Mouse (Mus musculus) heart, postnatal 10 days (tissue): ENCODE measurements around the gene Ppp1r9b. TPM values are rescaled to one million over a fixed set of nuclear protein-coding genes. Genes with fewer than 3 reads are reported as not detected.
"Not testable (repeated sequence)": the region's sequence is repeated elsewhere in the genome, so short reads cannot be mapped to it uniquely, and the experiment has no call there.

Experiments
- DNase-seq, 2 experiments: peaks; one replicate each; pipeline ENCODE4 v3.0.0; 2021
- intact Hi-C: fragments of 180-260 bp; cut with DNase I; formaldehyde crosslinking; loops from one replicate; pipeline ENCODE4 v1.15.1; 2025
- total RNA-seq, 2 experiments: library from RNA; stranded (reverse); gene quantifications; 2 replicates each; pipeline ENCODE4 v1.2.3; 2021

Ppp1r9b gene
- total RNA-seq, 2 experiments from 2014 or later, result 51.3 to 58.5 TPM

DNA sequence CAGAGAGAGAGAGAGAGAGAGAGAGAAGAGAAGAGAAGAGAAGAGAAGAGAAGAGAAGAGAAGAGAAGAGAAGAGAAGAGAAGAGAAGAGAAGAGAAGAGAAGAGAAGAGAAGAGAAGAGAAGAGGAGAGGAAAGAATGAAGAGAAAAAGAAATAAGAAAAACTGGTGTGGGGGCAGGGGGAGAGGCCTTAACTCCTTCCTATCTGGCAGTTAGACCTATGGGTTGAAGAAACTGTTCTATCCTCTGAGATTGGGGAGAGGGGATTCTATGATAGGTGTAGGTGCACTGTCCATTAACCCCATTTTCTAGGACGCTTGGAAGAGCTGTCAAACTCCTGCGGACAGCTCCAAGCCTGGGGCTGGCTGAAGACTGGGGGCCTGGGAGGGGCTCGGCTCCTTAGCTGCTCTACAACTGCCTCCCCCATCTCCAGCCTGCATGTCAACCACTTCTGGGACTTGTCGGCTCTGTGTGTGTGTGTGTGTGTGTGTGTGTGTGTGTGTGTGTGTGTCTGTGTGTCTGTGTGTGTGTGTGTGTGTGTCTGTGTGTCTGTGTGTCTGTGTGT is 20.1 kb downstream of the Ppp1r9b start:
- intact Hi-C loops, DNase-seq: not testable (repeated sequence)

DNA sequence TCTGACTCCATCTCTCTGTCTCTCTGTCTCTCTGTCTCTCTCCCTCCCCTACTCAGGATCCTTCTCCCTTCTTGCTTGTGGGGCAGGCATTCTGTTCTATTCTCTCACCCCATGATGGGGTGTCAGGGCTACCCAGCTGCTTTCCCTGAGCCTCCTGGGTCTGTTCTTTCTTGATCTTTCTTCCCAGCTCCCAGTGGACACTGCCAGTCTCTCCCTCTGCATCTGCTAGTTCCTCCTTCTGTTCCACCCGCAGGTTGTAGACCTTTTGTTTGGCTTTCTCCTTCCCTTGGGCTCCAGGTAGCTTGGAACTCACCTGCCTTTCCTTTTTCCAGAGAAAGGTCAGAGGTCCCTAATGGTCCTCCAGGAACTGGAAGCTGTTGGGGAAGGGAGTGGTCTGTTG is 20.6 kb downstream of the Ppp1r9b start:
- DNase-seq, result no peak
- intact Hi-C loops, result no loop called here

DNA sequence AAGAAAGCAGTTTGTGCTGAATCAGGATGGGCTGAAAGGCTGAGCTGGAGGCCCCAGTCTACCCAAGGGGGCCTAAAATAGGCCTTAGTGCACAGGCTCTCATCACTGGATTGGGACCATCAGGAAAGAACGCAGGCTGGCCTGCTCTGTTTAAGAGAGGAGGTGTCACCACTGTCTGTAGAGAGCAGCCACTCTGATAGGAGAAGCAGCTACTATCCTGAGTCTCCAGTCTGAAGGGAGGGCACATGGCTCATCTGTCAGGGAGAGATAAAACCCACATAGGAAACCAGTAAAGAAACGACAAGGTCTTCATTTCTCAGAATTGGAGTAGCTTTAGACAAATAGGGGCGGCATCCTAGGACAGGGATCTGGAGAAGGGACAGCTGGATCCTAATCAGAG is 21.2 kb downstream of the Ppp1r9b start:
- intact Hi-C loops, result no loop called here
- no peak for DNase-seq

DNA sequence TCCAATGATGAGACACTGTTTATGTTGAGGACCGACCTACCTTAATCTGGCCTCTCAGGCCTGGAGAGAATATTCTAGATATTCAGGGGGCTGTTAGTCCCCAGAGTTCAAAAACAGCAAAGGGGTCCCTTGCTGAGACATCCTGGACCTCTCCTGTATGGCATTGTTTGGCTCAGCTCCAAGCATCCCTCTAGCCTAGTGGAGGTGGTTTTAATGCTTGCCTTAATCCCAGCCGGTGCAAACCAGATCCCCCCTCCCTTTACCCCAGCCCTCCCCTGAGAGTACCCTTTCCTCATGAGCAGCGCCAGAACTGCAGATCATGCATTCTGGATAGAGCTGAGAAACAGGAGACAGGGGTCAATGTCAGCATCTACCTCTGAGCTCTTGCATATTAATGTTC is 21.7 kb downstream of the Ppp1r9b start:
- intact Hi-C loops, result no loop called here
- no peak for DNase-seq

DNA sequence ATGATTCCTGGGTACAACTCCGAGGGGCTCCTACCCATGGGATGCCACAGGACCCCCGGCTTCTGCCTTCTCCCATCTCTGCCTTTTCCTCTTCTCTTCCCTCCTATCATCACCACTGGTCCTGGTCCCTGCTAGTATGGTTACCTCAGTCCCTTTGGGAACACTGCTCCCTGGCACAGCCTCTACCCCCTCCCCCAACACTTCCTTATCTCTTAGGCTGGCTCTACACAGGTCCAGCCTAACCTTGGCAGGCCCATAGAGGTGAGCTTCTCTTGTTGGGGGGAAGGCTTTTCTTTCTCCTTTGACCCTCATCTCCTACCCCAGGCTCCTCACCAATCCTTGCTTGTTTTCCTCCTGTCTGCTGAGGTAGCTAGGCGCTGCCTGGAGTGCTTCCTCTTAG is 24.6 kb downstream of the Ppp1r9b start:
- intact Hi-C loops, result no loop called here
- peak; percentile 57 for DNase-seq

DNA sequence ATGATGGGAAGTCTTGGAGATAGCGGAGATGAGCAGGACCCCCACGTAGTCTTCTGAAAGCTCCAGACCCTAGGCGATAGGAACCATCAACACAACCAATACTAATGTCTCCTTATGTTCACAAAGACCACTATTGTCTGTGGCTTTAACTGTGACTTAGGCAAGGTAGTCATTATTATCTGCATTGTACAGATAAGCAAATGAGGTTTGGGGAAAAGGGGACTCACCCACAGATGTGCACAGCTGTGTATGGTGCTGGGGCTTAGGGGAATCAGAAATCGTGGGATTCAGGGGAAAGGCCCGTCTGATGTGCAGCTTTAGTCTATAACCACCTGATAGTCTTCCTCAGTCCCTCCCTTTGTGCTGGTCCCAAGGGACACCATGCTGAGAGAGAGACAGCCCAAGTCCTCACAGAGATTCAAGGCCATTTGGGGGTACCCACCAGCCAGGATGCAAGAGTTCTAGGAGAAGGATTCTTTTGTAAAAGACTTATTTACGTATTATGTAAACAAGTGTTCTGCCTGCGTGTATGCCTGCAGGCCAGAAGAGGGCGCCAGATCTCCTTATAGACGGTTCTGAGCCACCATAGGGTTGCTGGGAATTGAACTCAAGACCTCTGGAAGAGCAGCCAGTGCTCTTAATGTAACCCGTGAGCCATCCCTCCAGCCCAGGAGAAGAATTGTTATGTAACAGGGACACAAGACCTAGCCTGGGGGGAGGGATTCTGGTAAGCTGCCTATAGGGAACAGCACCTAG is 31.6 kb downstream of the Ppp1r9b start:
- DNase-seq, result no peak
- intact Hi-C loops, result no loop called here

DNA sequence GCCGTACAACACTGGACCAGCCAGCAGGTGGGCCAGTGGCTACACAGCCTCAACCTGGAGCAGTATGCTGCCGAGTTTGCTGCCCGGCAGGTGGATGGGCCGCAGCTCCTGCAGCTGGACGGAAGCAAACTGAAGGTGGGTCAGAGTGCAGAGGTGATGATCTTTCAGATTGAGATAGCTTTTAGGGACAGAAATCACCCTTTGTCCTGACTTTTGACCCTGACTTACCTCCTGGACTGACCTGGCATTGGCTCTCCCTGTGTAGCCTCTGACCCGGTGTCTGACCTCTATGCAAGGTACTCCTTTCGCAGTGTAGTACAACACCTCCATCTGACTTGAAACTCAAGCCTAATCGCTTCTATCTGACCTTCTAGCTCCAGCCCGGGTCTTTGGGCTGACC is 32.6 kb downstream of the Ppp1r9b start:
- DNase-seq, result no peak
- intact Hi-C loops, result no loop called here

DNA sequence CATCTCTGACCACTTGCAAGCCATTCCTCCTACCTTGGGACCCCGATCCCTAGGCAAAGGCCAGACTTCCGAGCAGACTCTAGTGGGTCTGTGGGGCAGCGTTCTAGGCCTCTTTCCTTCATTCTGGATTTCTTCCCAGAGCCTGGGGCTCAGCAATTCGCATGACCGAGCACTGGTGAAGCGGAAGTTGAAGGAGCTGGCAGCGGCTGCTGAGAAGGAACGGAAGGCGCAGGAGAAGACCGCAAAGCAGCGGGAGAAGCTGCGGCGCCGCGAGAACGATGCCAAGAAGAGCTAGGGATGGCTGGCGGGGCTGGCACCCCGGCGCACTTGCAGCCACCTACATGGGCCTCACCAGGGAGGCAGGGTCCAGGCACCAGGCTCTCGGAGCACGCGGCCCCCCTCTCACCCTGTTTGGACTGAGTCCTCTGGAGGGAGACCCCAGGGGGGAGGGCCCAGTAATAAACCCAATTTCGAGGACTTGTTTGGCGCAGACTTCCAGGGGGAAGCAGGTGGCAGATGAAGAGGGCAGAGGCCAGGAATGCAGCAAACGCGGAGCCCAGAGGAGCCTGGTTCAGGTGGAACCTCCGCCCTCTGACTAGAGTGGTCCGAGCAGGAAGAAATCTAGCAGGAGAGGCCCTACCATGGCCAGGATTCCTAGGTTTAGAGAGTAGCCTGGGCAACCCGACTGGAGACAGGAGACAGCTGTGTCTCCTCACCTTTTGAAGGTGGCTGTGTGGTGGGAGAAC is 33.8 kb downstream of the Ppp1r9b start:
- intact Hi-C loops, result no loop called here
- DNase-seq, result no peak

DNA sequence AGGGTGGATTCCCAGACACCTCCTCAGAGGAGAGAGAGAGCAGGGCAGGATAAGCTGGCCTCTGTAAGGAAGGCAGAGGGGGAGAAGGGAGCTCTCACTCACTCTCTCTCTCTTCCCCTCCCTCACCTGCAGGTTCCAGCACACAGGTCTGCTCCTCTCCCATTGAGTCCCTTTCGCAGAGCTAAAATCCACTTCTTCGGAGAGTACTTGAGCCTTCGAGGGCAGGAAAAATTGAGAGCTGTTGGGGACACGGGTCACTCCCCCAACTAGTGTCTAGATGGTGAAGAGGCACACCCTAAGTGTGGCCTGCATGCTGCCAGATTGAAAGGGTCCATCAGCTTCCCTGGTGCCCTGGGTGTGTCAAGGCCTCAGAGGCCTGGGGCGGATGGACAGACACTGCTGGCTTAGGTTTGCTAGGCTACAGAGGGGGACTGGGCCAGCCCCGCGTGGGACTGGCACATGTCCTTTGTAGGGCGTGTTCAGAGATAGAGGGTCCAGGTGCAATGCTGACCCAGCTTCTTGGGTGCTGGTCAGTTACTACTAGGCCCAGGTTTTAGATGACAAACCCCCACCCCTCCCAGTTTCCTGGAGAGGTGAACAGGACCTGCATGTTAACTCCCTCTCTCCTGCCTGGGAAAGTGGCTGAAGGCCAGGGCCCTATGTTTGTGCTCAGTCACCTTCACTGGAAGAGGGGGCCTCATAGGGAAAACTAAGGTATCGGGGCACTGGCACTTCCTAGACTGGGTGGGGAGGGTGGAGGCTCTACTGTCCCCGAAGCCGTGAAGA is 34.6 kb downstream of the Ppp1r9b start:
- DNase-seq, result no peak
- intact Hi-C loops, result no loop called here

DNA sequence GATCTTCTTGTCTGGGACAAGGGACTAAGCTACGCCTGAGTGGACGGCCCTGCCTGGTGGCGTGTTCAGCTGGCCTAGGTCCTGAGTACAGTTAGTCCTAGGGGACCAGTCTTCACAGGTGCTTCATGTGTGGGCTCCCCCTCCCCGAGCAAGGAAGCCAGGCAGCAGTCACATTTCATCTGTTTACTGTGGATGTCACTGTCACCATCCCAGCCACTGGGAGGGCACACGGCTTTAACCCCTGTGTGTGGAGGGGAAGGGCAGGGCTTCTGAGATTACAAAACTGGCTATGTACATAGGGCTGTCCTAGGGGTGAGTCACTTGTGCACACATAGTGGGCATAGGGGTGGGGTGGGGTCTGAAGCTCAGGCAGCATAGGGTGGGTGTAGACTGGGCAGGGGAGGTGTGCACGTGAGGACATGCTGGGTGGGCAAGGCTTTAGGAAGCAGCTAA is 35.3 kb downstream of the Ppp1r9b start:
- intact Hi-C loops, result no loop called here

DNA sequence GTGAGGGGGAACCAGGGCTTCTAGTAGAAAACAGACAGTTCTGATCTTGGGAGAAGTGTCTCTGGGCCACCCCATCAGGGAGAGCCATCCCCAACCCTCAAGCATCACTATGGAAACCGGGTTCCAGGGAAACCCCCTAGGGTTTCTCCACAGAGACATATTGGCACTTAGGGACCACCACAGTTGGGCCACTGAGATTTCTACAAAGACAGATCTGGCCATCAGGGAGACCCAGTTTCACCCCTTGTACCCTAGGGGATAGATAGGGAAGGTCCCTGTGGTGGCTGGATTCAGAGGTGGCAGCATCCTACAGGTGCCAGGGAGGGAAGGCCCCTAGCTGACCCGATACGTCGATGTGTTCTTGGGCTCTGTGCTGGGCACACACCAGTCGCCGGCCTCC is 36.0 kb downstream of the Ppp1r9b start:
- no peak for DNase-seq
- intact Hi-C loops, result no loop called here

More for the DNA sequence above, 35.3 kb downstream of the Ppp1r9b start:
- DNase-seq, result no peak

DNA sequence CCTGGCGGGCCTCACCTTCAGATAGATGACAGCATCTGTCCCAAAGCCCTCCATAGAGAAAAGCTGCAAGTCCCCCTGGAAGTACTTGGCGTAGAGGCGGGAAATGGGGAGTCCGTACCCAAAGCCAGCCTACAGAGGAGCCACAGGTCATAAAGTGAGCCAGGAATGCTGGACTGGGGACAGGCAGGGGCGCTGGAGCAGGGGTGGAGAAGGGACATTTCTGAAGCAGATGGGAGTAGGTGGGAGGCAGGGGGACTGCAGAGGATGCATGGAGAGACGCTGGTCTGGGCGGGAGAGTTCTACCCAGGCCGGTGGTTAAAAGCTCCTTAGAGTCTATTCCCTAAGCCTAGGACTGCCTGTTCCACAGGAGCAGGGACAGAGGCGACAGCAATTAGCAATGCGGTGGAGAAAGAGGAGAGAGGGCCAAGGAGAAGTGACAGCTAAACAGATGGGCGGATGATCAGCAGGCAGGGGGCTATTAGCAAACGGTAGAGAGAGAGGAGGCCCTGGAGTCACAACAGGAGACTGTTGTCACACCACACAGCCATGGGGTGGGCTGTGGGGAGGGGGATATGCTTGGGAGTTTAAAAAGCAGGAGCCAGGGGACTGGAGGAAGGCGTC is 37.1 kb downstream of the Ppp1r9b start:
- intact Hi-C loops, result no loop called here
- DNase-seq, result no peak

DNA sequence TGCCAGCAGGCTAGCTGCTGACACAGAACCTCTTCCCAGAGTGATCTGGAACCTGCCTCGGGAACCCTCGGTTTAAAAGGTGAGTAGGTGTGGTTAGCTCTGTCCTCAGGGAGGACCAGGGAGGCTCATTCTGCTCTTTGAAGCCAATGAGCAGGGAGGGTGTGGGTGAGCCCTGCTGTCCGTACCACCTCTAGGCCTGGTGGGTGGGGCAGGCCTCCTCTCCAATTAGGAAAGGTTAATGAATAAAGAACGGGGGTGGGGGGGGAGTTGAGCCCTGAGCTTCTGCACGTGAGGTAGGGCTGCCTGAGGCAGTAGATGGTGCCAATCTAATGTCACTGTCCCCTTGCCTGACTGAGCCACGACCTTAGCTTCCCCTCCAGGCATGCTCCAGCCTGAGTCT is 42.1 kb downstream of the Ppp1r9b start:
- no peak for DNase-seq
- intact Hi-C loops, result no loop called here

DNA sequence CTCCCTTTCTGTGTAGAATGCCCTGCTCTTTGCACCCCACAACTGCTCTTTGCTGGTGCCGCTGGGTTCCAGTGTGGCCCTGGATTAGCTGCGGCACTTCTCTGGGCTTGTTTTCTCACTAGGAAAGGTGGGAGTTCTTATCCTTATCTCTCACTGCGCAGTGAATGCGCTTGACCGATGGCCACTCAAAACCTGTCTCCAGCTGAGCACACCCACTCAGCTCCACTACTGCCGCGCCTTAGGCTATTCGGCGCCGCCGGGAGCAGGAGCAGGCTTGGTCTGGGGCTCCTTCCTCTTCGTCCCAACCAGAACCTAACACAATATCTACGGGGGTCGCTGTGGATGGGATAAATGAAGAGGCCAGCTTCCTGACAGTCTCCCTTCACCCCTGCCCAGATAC is 42.8 kb downstream of the Ppp1r9b start:
- DNase-seq, result no peak
- intact Hi-C loops, result no loop called here

DNA sequence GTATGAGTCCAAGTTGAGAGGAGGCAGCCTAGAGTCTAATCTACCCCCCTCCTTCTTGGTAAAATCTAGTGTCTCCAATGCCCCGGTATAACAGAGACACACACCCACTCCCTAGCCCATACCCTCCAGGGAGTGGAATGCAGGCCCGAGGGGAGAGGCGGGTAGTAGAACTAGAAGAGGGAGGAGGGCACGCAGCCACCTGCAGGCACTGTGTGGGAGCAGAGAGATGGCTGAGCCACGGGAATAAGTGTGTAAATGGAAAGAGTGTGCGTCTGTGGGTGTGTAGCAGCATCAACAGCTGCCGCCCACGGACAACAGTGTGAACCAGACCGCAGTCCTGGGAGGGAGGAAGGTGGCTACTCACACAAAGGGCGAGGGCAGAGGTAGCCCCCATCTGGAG is 44.1 kb downstream of the Ppp1r9b start:
- intact Hi-C loops, result no loop called here
- DNase-seq, result no peak

DNA sequence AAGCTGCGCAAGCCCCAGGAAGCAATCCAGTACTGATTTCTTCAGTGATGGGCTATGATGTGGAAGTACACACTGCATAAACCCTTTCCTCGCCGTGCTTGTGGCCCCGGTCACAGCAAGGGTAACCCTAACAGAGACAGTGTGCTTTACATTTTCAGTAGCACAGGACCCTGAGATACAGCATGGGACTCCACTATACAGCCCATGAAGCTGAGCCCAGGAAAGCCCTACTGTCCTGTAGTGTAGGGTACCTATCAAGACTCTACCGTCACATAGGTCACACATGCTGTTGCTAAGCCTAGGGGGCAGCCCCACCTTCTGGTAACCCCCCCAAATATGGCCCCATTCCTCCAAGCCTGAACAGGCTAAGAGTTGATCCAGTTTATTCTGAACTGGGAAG is 45.7 kb downstream of the Ppp1r9b start:
- intact Hi-C loops, result no loop called here

DNA sequence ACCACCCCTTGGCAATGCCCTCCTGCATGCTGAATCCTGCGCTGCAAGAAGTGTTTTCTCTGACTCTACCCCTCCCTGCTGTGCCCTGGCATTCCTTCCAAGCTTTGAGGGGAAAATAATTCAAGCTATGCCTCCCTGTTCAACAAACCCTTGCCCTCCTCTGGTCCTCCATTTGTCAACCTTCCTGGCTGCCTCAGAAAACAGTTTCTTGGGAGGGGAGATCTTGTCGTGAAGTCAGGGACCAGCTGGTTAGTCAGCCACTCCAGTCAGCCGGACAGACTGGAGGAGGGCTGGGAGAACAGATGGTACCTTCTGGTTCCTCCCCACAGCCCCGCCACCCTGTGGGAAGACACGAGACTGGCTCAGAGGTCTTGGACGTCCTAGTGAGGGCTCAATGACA is 46.5 kb downstream of the Ppp1r9b start:
- no peak for DNase-seq
- intact Hi-C loops, result no loop called here

More for the DNA sequence above, 45.7 kb downstream of the Ppp1r9b start:
- DNase-seq, result no peak

DNA sequence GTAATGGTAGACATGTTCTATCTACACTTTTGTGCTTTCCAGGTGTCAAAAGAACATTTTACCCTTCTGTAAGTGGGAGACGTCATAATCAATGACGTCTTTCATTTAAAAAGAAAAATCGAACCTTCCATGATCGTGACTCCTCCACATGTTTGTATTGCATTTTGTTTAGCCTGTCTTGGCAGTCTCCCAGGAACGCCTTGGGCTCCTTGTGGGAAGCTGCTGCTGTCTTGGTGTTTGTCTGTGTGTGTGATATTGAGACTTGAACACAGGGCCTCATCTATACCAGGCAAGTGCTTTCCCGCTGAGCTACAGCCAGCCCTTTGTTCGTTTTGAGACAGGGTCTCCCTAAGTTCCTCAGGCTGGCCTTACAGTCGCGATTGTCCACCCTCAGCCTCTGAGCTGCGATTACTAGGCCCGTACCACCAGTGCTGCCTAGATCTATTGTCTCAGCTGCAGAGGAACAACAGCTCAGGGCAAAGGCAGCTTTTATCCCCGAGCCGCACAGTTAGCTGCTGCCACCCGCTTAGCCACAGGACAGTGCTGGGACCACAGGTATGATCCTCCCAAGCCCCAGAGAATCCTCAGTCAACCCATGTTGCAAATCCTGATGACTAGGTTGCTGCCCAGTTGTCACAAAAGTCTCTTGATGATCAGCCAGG is 47.5 kb downstream of the Ppp1r9b start:
- intact Hi-C loops, result no loop called here

DNA sequence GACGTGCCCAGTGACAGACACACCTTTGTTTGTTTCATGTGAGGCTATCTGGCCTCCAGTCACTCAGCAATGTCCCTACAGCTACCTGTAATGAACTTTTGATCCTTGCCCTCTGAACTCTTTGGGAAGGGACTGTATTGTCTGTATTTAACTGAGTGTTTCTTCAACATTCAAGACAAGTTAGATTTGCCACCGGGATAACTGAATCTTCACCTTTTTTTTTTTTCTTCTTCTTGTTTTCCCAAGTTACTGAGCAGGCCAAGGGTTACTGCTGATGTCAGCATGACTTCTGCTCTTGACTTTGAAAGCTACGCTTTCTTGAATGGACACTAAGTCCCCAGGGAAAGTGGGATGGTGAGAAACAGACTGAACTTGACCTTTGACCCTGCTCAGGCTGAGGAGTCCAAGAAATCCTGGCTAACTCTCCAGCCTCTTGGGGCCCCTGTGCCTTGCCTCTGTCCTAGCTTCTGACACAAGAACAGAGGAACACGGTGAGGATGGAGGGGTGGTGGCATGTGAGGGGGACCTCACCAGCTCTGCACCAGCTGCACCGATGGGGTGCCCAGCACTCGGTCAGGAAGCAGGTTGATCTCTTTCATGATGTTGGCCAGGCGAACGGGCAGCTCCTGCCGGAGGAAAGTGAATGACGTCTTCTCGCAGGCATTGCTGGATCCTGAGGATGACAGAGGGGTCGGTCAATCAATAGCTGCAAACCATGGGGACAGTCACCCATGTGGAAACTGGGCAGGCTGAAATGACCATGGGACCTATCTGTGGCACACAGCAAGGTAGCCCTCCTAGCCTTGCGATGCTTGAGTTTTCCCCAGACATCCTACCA is 48.2 kb downstream of the Ppp1r9b start:
- no peak for DNase-seq

More for the DNA sequence above, 47.5 kb downstream of the Ppp1r9b start:
- no peak for DNase-seq

More for the DNA sequence above, 48.2 kb downstream of the Ppp1r9b start:
- intact Hi-C loops, result no loop called here
